ENCODE assay signal across 8 mouse cellular contexts in the genomic region with DNA sequence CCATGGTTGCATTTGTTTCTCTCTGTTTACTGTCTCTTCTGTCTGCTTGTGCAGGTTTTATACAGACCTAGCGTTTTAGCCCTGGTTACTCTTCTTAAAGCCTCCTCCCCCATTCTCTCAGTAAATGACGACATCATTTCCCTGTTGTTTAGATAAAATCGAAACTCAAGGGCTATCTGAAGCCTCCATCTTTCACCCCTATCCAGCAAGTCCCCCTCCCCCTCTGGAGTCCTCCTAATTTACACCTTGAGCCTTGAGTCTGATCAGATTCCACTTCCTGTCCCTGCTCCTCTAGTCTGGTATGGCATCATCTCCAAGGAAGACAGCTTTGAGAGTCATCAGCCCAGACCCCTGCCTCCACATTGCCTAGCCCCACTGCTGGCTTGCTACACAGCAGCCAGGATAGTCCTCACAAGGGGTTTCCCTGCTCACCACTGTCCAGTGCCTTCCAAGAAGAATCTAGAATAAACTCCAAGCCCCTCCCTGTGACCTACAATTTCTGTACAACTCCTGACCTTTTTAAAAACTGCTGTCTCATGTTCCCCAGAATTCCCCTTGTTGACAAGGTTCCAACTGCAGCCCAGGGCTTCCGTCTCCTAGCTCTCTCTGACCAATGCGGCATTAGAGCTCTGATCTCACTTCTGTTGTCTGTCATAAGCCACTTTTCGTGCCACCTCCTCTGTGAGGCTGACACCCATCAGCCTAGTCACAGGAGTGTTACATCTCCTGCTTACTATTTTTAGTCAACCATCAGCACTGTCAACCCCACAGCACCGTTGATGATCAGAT. TPM values are rescaled to one million over a fixed set of nuclear protein-coding genes. Genes with fewer than 3 reads are reported as not detected.
DNase-seq lines count a peak whose midpoint lies in the region; ATAC-seq and TF ChIP-seq lines count a peak whose summit lies in the region.

No protein-coding gene starts in this region.

- no peak for TF ChIP-seq CTCF in liver, embryonic 14.5 days (IDR thresholded peaks at IDR 0.05; ENCODE audit: low read depth)

- H3K27me3 ChIP-seq in kidney, embryonic 16.5 days (ENCODE audit: insufficient read depth, low read length), result no peaks in the 10 kb centered on the region
- H3K27me3 ChIP-seq in liver, embryonic 14.5 days (ENCODE audit: control insufficient read depth, insufficient read depth, low read length), result no peaks in the 10 kb centered on the region
- H3K27me3 ChIP-seq in forebrain, embryonic 14.5 days (replicated peaks; ENCODE audit: control insufficient read depth, insufficient read depth, low read length), result no peaks in the 10 kb centered on the region

- H3K9me3 ChIP-seq in kidney, embryonic 16.5 days (ENCODE audit: low read length), result no peaks in the 10 kb centered on the region
- H3K9me3 ChIP-seq in liver, embryonic 14.5 days (ENCODE audit: control insufficient read depth, low read length), result no peaks in the 10 kb centered on the region
- H3K9me3 ChIP-seq in forebrain, embryonic 14.5 days (replicated peaks; ENCODE audit: control insufficient read depth, low read length), result no peaks in the 10 kb centered on the region

- peaks cover 4% of the 10 kb centered on the region; the same call in 1 of the 2 replicates for H3K4me1 ChIP-seq in kidney, embryonic 16.5 days (ENCODE audit: insufficient read depth, low read length)
- peaks cover 5 to 9% of the 10 kb centered on the region in 2 experiments; a peak in 3 of 4 replicates for H3K4me1 ChIP-seq in liver, embryonic 14.5 days (replicated peaks; ENCODE audit: control insufficient read depth in 2 of 2, insufficient read depth in 2 of 2, low read length in 1 of 2)
- H3K4me1 ChIP-seq in forebrain, embryonic 14.5 days (ENCODE audit: control insufficient read depth, insufficient read depth, low read length), result no peaks in the 10 kb centered on the region

- ATAC-seq in kidney, embryonic 16.5 days (ENCODE audit: low FRiP score, low TSS enrichment), result peak; percentile 42; the same call in 1 of the 2 replicates
- peak; percentile 45; the same call in 1 of the 2 replicates for ATAC-seq in liver, embryonic 14.5 days (ENCODE audit: insufficient read depth)
- ATAC-seq in forebrain, embryonic 14.5 days, result no peak

- WGBS in kidney, embryonic 16.5 days, result 33% methylated on average over 7 of the region's 7 CpGs
- WGBS in liver, embryonic 14.5 days (ENCODE audit: insufficient replicate concordance), result 11% methylated on average over 7 of the region's 7 CpGs
- WGBS in forebrain, embryonic 14.5 days, result 77% methylated on average over 7 of the region's 7 CpGs

- H3K4me3 ChIP-seq in kidney, embryonic 16.5 days (ENCODE audit: low read length), result no peak overlapping the region
- no peak overlapping the region; a peak in 1 of 4 replicates for H3K4me3 ChIP-seq in liver, embryonic 14.5 days (ENCODE audit: insufficient read depth in 1 of 2, low read depth in 2 of 2, low read length in 2 of 2)
- H3K4me3 ChIP-seq in forebrain, embryonic 14.5 days (ENCODE audit: low read depth, low read length), result no peak overlapping the region

- no peak overlapping the region for H3K27ac ChIP-seq in kidney, embryonic 16.5 days (ENCODE audit: low read length)
- no peak overlapping the region for H3K27ac ChIP-seq in liver, embryonic 14.5 days
- H3K27ac ChIP-seq in forebrain, embryonic 14.5 days (ENCODE audit: low read depth, low read length), result no peak overlapping the region

- H3K4me2 ChIP-seq in kidney, embryonic 16.5 days (replicated peaks; ENCODE audit: low read depth, low read length), result no peak overlapping the region
- H3K4me2 ChIP-seq in liver, embryonic 14.5 days (ENCODE audit: low read depth), result peak overlapping the region; percentile 41
- H3K4me2 ChIP-seq in forebrain, embryonic 14.5 days (ENCODE audit: low read length), result no peak overlapping the region

- no peak overlapping the region for H3K9ac ChIP-seq in kidney, embryonic 16.5 days (replicated peaks; ENCODE audit: low read length)
- H3K9ac ChIP-seq in liver, embryonic 14.5 days (replicated peaks), result no peak overlapping the region
- no peak overlapping the region for H3K9ac ChIP-seq in forebrain, embryonic 14.5 days (ENCODE audit: low read length)

- no peak for DNase-seq in kidney, adult 8-10 months
- DNase-seq in heart, adult 8-10 months (ENCODE audit: low spot score), result peak; percentile 19
- peak; percentile 23 to 44 (median 36) for DNase-seq in liver, embryonic 14.5 days (ENCODE audit: low read depth in 3 of 3, low spot score in 3 of 3)
- DNase-seq in thymus, postnatal 14 days, result peak; percentile 33
- no peak for DNase-seq in cerebellum, postnatal 14 days
- DNase-seq in layer of hippocampus, postnatal 10 days (ENCODE audit: low spot score in 2 of 2), result no peak
- DNase-seq in forebrain, embryonic 14.5 days (ENCODE audit: low spot score), result no peak

- H3K36me3 ChIP-seq in kidney, embryonic 16.5 days (ENCODE audit: insufficient read depth, low read length), result no peaks in the 10 kb centered on the region
- H3K36me3 ChIP-seq in liver, embryonic 14.5 days (replicated peaks; ENCODE audit: control insufficient read depth, insufficient read depth, low read depth), result no peaks in the 10 kb centered on the region
- H3K36me3 ChIP-seq in forebrain, embryonic 14.5 days (ENCODE audit: control insufficient read depth, insufficient read depth, low read length), result no peaks in the 10 kb centered on the region

- TF ChIP-seq EP300 in liver, embryonic 14.5 days (IDR thresholded peaks at IDR 0.05; ENCODE audit: low read depth), result no peak

RNA-seq across cellular contexts. Expression of a gene that starts 16.8 kb away (rescaled TPM):
- polyA plus RNA-seq in kidney, embryonic 16.5 days (2015; fragmentation: Nextera tagmentation; extraction: Ambion mirVana), result 0.21 and 0.30 TPM in 2 replicates
- not detected for total RNA-seq in heart, adult 8-10 months (2022)
- 0.03 TPM in 1 of 2 replicates, not detected in the other for polyA plus RNA-seq in liver, embryonic 14.5 days (2012; rRNA removed)
- polyA plus RNA-seq in liver, embryonic 14.5 days (2014; fragmentation: Nextera tagmentation; extraction: Ambion mirVana), result not detected in 2 replicates
- not detected for total RNA-seq in layer of hippocampus, postnatal 10 days (2021)
- not detected in 2 replicates for polyA plus RNA-seq in forebrain, embryonic 14.5 days (2014; fragmentation: Nextera tagmentation; extraction: Ambion mirVana)

Comparison
In these comparisons a context has a peak if more than half of its experiments do, and no peak if none do; other contexts are left out.
1. DNase-seq: peak in heart, adult 8-10 months (single experiment), liver, embryonic 14.5 days (3 of 3) and thymus, postnatal 14 days (single experiment); none in kidney, adult 8-10 months (0 of 2), cerebellum, postnatal 14 days (0 of 2), layer of hippocampus, postnatal 10 days (0 of 2) and forebrain, embryonic 14.5 days (single experiment).